Mouse (Mus musculus) megakaryocyte, embryonic 14.5 days (primary cell): Measurements from ENCODE around the gene Cit.

Source experiments
- FLI1 ChIP-seq: IDR thresholded peaks from 2 replicates; pipeline ENCODE4 v1.6.1; 2012; ENCODE audit warnings: low read length, inconsistent platforms, mixed read lengths
- GATA1 ChIP-seq: IDR thresholded peaks from 3 replicates; pipeline ENCODE4 v1.6.1; 2012; ENCODE audit warnings: mixed read lengths, low read length, inconsistent platforms, borderline replicate concordance

- TF ChIP-seq FLI1 (no peak), GATA1 (no peak)
Observed at GRCm38 (mm10) chr5:115955131-115955530, 110.1 kb downstream of the Cit start.
